Mouse (Mus musculus) embryonic fibroblast, embryonic 13.5 days (primary cell): ENCODE measurements around the gene Snx30.

Experiments
- CTCF ChIP-seq: IDR thresholded peaks from 2 replicates; pipeline ENCODE4 v1.5.1; 2011; ENCODE audit warnings: mild to moderate bottlenecking, control low read depth, low read length, moderate library complexity, borderline replicate concordance; ENCODE audit not compliant: insufficient read depth
- POLR2A ChIP-seq: IDR thresholded peaks from 2 replicates; pipeline ENCODE4 v1.6.1; 2011; ENCODE audit warnings: low read depth, mild to moderate bottlenecking, control low read depth, low read length, moderate library complexity

DNA sequence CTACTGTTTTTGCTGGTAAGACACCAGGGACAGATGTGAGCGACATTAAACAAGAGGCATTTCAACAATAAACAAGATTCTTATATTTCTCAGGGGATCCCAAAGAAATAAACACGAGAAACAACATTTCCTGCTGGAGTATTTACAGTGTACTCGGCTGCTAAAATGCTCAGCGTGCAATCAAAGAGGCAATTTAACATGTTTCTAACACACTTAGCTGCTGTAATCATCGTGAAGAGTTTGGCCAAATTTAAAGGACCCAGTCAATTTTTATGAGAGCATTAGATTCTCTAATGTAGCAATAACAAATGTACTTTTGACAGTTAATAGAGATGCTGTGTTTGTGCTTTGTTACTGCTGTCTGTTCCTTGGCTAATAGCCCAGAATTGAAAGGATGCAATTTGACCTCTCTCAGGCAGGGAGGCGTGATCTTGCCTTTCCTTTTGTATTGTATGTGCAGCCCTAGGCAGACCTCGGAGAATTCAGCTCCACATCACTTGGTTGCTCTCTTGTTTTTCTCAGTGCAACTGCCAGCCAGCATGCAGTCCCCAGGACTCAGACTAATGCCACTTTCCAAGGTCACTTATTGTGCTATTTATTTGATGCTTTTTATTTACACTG lies 40.1 kb upstream of the Snx30 start:
- no peak for TF ChIP-seq CTCF
- no peak for TF ChIP-seq POLR2A
